Mouse (Mus musculus) testis, adult 2 months (tissue): ENCODE measurements around the gene Gm49416.

ENCODE experiments used
- CTCF ChIP-seq: fragments of 200-500 bp; IDR thresholded peaks from 2 replicates; pipeline ENCODE4 v1.5.1; 2012; ENCODE audit warnings: low read depth, mild to moderate bottlenecking, inconsistent platforms, low read length, moderate library complexity; ENCODE audit not compliant: control insufficient read depth, insufficient read depth, insufficient replicate concordance
- POLR2A ChIP-seq: fragments of 200-500 bp; IDR thresholded peaks from 2 replicates; pipeline ENCODE4 v1.6.1; 2012; ENCODE audit warnings: low read depth, mild to moderate bottlenecking, inconsistent platforms, low read length, moderate library complexity; ENCODE audit not compliant: control insufficient read depth

DNA sequence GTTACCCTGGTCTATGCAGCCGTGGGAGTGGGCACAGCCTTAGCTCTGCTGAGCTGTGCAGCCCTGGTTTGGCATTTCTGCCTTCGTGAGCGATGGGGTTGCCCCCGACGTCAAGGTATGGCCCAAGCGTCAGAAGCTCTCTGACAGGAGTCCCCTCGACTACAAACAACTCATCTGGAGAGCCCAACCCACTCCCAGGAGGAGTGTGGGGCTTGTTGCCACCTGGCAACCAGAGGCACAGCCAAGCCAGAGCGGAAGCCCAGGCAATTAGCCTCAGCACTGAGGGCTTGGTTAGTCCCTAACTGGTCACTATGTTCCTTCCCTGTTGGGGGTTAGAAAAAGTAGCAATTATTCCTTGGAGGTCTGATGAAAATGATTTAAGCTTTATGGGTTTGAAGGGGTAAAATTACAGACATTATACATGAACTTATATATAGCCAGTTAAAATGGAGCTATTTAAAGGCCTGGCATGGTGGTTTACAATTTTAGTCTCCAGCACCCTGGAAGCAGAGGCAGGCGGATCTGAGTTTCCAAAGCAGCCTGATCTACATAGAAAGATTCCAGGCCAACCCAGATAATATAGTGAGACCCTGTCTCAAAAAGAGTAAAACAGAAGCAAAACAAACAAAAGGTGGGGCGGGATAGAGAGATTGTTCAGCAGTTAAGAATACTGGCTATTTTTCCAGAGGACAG lies 36.3 kb upstream of the Gm49416 start:
- TF ChIP-seq CTCF (no peak), POLR2A (no peak)
